Mouse (Mus musculus) layer of hippocampus, postnatal 10 days (tissue): Measurements from ENCODE around the gene Ranbp2. TPM values are rescaled to one million over a fixed set of nuclear protein-coding genes. Genes with fewer than 3 reads are reported as not detected.

ENCODE experiments used
- DNase-seq, 2 experiments: peaks; one replicate each; pipeline ENCODE4 v3.0.0; 2021; ENCODE audit warnings: low spot score in 2 of 2
- long read RNA-seq: library from polyadenylated mRNA; stranded (forward); transcript quantifications from one replicate; pipeline ENCODE4 v2.0.0, GENCODE M21; 2023
- total RNA-seq, 2 experiments: library from RNA; stranded (reverse); gene quantifications; 2 replicates each; pipeline ENCODE4 v1.2.3; 2021

Ranbp2 gene
- total RNA-seq, result 10 to 100 TPM; 63.9 to 65.9 TPM
- long read RNA-seq, partial matches to known transcripts, result 3 of 4 reads
- long read RNA-seq, other reads (novel, unspliced or antisense), result 1 of 4 reads

DNA sequence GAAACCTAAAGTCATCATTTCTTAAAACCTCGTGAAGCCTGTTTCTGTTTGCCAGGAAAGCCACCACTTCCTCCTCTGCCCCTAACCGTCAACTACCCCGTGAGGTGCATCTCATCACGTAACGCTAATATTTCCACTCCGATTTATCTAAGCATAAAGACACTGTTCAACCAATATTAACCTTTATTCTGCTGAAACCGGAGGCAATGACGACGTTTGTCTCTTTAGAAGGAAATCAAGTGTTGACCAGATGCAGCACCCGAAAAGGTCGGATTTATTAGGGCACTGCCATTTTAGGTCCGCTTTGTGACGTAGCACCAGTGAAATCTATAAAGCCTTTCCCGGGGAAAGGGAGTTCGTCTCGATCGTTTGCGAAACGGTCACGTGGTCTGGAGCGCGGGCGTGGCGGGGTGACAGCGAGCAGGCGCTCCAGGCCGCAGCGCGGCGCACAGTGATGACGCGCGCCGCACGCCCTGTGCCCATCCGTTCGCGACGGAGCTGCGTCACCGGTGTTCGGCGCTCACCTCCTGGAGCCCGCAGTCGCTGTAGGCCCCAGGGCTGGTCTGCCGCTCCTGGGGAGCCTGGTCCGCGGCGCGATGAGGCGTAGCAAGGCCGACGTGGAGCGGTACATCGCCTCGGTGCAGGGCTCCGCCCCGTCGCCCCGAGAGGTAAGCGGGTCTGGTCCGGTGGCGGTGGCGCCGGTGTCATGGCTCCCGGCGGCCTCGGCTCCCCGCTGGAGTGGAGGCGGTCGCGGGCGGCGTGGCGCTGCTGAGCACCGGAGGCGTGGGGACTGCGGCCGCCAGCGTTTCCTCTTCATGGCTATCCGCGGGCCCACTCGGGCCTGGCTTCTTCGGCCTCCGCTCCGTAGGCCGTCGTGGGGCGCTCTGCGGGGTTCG is at the start of gene Ranbp2:
Ranbp2 (plus strand) TSS at position 537 of the 896 bp plus-strand sequence.
- DNase-seq, result peak; percentile 95 to 98

DNA sequence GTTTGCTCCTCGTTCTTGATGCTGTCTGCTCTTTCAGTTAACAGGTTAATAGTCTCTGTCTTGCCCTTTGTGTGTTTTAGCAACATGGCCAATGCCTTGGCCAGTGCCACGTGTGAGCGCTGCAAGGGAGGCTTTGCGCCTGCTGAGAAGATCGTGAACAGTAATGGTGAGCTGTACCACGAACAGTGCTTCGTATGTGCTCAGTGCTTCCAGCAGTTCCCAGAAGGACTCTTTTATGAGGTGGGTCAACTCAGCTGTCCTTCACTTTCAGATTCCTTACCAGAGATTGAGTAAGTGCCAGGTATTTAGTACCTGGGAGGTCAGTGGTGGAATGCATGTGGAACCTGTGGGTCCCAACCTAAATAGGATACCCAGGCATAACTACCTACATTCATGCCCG is 47.8 kb upstream of the Ranbp2 start:
- DNase-seq, result no peak

DNA sequence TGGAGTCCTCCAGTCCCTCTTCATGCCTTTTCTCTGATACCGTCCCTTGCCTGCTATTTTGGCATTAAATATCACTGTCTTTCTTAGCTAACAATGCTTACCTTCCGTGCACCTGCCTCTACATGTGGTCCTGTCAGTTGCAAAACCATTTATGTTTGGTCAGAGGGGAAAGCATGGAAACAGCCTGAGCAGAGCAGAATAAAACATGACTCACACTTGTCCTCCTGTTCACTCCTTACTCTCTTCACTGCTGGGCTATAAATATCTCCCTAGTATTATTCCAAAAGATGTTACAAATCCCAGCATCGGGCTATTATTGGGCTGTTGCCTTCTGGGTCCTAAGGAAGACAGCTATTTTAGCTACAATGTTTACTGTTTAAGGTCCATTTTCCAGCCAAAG is 44.9 kb upstream of the Ranbp2 start:
- no peak for DNase-seq

DNA sequence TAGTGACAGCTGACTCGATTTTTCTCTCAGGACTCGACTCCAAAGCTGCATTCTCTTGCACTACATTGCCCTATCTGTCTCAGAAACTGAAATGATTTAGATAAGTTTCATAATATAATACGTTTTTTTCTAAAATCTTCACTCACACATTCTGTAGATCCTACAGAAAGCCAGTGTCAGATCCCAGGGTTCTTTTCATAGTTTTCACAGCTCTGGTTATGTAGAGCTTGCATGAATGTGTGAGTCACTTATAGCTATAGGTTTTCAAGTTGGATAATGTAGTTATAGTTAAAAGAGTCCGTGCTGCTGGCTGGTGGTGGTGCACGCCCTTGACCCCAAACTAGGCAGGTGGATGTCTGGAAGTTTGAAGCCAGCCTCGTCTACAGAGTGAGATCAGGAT is 42.1 kb upstream of the Ranbp2 start:
- DNase-seq, result no peak

DNA sequence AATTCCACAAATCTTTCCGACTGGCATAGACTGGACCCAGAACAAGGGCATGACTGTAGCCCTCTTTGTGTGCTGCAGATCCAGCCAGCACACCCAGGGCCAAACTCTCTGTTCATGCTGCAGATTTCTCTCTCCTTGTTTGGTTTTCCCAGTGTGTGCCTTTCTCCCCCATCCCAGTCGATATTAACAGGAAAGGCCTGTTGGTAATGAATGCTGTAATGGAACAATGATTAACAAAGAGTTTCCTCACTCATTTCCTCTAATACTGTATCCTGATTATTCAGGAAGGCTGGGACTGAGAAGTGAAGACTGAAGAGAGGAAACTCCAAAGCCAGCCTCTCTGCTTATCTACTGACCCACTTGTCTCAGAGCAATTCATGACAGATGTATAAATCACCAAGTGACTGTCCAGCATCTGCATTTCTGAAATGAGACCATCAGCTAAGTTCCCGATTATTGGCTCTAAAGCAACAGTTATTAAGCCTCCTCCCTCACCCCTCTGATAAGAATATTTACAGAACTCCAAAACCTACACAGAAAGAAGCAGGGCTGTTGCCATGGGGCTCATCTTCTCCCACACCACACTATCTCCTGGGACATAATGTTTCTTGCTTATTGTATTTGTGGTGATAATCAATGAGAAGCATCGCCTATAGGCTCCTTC is 41.3 kb upstream of the Ranbp2 start:
- DNase-seq, result no peak

DNA sequence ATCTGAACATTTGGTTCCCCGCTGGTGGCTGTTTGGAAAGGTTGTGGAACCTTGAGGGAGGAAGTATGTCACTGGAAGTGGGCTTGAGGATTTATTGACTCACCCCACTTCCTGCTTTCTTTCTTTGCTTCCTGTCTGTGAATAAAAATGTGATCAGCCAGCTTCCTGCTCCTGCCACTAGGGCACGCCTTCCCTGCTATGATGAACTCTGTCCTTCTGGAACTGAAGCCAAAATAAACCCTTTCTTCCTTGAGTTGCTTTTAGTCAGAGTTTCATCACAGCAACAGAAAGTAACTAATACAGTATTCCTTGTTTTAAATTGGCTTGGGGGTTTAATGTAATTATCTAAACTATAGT is 40.8 kb upstream of the Ranbp2 start:
- DNase-seq, result no peak

DNA sequence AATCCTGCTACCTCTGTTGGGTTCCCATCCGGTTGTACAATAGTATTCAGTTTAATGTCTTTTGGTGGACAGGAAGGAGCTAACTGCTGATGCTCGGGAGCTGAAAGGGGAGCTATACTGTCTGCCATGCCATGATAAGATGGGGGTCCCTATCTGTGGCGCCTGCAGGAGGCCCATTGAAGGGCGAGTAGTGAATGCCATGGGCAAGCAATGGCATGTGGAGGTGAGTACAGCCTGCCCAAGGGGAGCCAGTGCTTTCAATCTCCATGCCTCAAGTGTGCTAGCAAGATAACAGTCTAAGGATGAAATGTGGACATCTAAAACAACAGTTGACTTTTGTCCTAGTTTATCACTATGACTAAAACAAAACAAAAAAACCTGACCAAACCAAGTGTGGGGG is 34.4 kb upstream of the Ranbp2 start:
- DNase-seq, result no peak

DNA sequence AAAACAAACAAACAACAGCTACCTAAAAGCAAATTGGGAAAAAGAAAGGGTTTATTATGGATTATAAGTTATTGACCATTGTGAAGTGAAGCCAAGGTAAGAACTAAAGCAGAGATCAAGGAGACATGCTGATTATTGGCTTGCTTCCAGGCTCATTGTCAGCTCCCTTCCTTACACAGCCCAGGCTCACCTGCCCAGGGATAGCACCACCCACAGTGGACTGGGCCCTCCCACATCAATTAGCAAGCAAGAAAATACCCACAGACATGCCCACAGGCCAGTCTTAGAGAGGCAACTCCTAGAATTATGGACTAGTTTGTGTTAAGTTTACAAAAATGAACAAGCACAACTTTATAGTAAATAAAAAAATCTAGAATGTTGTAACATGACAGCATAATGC is 33.9 kb upstream of the Ranbp2 start:
- DNase-seq, result no peak

DNA sequence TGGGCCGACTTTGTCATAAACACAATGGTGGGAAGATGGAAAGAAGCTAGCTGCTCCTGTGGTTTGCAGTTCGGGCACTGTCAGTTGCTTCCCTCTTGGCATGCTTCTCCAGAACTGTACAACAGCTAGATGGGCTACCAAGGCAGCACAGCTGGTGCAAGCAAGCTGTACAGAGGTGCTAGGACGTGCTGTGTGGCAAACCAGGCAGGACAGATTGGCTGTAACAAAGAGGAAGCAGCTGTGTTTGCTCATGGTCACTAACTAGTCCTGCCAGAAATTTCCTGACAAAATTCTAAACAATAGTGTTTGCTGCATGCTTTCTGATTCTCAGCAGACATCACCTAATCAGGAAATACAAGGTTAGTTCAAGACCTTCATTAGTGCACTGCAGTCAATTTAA is 30.0 kb upstream of the Ranbp2 start:
- DNase-seq, result no peak

DNA sequence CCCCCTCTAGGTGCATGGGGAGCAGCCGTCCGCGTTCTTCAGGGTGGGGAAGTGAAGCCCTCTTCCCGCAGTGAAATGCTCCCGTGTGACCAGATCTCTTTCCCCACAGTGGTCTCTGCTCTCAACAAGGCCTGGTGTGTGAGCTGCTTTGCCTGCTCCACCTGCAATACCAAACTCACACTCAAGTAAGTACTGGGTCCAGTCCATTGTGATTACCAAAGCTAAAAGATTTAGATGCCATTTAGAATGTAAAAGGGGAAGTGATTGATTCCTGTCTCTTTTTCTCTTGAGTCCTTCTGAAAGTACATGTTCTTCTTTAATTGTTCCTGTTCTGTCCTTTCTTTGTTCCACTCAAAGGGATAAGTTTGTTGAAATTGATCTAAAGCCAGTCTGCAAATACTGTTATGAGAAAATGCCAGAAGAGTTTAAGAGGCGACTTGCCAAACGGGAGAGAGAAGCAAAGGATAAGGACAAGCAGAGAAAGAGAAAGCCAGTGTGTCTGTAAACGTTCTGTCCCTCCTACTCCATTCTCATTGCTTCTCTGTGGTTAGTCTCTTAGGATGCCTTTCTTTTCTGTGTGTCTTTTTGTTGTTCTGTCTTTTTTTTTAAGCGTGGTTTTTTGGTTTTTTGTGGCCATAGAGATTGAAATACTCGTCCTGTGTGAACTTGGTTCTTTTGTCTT is 28.3 kb upstream of the Ranbp2 start:
- DNase-seq, result no peak

DNA sequence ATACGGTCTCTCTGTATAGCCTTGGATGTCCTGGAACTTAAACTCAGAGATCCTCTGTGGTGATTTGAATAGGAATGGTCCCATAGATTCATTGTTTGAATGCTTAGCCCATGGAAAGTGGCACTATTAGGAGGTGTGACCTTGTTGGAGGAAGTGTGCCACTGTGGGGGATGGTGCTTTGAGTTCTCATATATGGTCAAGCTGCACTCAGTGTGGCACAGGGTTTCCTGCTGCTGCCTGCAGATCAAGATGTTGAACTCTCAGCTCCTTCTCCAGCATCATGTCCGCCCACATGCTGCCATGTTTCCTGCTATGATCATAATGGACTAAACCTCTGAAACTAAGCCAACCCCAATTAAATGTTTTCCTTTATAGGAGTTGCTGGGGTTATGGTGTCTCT is 18.8 kb upstream of the Ranbp2 start:
- DNase-seq, result no peak

DNA sequence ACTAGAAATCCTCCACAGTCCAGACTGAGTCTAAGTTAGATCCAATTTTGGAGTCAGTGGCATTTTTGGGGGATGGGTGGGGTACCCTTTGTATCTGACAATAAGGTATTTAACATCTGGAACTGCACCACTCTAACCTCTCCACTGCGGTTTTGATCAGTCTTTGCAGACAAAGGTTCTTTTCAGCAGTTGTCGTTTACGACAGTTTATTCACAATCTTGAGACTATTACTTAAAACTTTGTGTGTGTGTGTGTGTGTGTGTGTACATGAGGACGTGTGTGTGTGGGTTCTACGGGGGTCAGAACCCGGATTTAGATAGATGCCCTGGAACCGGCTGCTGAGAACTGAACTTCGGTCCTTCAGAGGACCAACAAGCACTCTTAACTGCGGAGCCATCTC is 870 bp upstream of the Ranbp2 start:
- peak in 1 of 2 experiments; percentile 23 for DNase-seq

DNA sequence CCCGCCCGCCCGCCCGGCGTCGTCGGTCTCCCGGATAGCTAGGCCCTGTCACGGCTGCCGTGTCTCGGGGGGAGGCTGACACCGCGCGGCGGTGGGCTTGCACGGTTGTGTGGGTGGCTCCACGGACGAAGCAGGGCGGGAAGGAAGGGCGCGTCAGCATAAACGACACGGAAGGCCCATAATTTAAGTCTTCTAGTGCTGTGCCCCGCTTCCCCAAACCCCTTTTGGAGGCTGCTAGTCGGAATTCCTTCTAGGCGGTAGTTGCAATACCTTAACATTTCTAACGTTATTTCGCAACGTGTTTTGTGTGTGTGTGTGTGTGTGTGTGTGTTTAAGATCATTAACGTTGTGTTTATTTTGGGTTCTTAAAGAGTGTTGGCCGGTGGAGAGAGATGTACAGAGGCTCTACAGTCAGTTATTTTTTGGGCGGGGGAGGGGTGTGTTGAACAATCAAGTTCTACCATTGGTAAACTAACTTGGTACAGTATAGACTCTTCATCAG is 611 bp downstream of the Ranbp2 start:
- DNase-seq, result no peak

DNA sequence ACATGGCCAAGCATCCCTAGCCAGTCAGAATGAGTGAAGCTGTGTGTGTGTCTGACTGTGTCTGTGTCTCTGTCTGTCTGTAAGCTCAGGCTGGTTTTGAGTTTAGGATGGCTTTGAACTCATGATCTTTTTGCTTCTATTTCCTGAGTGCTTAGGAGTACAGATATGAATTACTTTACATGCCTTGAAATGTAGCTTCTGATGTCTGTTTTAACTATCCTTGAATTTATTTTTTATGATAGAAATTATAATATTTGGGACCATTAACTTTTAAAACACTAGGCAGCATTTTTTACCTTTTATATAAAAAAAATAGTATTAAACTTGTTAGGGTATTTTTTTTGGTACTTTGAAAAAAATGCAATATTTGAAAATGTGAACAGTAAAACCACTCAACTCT is 4.9 kb downstream of the Ranbp2 start:
- no peak for DNase-seq

DNA sequence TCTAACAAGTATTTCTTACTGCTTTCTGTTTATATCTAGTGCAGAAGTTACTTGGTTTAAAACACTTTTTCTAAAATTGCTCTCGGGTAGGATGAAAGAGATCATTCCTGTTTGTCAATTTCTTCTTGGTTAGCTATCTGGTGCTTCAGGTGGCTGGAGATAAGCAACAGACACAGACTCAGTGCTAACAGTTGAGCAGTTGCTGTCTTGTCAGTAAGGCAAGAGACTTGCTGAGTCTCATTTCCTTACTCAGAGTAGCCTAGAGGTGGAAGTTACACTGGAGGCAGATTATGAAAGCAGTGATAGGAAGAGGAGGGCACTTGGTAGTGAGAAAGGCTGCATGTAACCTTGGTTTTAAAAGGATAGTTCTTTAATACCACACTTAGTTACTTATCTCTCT is 5.5 kb downstream of the Ranbp2 start:
- no peak for DNase-seq

DNA sequence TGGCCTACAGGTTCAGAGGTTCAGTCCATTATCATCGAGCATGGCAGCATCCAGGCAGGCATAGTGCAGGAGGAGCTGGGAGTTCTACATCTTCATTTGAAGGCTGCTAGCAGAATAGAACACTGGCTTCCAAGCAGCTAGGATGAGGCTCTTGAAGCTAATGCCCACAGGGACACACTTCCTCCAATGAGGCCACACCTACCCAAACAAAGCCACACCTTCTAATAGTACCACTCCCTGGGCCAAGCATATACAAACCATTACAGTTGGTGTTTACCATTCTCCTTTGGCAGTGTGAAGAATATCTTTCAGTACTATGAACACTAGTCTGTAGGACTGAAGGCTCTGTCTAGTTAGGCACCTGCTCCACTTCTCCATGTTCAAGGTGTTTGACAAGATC is 13.2 kb downstream of the Ranbp2 start:
- DNase-seq, result no peak

DNA sequence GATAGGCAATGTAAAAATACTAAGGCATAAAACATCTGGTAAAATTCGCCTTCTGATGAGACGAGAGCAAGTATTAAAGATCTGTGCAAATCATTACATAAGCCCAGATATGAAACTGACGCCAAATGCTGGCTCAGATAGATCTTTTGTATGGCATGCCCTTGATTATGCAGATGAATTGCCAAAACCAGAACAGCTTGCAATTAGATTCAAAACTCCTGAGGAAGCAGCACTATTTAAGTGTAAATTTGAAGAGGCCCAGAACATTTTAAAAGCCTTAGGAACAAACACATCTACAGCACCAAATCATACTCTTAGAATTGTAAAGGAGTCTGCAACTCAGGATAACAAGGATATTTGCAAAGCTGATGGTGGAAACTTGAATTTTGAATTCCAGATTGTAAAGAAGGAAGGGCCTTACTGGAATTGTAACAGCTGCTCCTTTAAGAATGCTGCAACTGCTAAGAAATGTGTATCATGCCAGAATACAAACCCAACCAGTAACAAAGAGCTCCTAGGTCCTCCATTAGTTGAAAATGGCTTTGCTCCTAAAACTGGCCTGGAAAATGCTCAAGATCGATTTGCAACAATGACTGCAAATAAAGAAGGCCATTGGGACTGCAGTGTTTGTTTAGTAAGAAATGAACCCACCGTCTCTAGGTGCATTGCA is 30.5 kb downstream of the Ranbp2 start:
- DNase-seq, result no peak

DNA sequence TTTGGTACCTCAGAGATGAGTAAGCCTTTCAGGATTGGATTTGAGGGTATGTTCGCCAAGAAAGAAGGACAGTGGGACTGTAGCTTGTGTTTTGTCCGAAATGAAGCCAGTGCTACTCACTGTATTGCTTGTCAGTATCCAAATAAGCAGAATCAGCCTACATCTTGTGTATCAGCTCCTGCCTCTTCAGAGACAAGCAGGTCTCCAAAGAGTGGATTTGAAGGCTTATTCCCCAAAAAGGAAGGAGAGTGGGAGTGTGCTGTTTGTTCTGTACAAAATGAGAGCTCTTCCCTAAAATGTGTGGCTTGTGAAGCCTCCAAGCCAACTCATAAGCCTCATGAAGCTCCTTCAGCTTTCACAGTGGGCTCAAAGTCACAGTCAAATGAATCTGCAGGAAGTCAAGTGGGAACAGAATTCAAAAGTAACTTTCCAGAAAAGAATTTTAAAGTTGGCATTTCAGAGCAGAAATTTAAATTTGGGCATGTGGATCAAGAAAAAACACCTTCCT is 31.4 kb downstream of the Ranbp2 start:
- no peak for DNase-seq

DNA sequence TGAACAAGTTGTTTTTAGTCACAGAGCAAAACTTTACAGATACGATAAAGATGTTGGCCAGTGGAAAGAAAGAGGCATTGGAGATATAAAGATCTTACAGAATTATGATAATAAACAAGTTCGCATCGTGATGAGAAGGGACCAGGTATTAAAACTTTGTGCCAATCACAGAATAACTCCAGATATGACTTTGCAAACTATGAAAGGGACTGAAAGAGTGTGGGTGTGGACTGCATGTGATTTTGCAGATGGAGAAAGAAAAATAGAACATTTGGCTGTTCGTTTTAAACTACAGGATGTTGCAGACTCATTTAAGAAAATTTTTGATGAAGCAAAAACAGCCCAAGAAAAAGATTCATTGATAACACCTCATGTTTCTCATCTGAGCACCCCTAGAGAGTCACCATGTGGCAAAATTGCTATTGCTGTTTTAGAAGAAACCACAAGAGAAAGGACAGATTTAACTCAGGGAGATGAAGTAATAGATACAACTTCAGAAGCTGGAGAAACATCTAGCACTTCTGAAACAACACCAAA is 33.3 kb downstream of the Ranbp2 start:
- DNase-seq, result no peak

DNA sequence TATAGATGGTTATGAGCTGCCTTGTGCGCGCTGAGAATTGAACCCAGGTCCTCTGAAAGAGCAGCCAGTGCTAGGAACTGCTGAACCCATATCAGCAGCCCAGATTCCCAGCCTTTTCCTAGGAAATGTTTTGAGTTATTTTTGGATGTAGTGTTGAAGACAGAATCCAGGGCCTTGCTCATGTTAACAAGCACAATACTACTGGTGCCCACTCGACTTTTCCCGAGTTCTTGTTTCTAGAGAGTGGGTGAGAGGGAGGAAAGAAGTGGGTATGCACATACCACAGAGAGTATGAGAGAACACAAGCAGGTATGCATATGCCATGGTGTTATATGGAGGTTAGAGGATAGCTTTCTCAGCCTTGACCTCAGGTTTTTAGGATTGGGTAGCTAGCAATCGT is 44.3 kb downstream of the Ranbp2 start:
- DNase-seq, result no peak

DNA sequence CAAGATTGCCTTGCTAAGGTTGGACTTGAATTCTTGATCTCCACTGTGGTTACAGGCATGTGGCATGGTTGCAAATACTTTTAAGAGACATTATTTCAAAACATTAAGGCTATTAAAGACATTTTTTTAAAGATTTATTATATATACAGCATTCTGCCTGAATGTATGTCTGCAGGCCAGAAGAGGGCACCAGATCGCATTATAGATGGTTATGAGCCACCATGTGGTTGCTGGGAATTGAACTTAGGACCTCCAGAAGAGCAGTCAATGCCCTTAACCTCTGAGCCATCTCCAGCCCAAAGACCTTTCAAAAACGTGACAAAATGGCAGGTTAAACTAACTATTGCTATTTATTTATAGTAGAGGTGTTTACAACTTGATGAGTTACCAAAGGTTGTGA is 48.9 kb downstream of the Ranbp2 start:
- no peak for DNase-seq
